Mouse (Mus musculus) embryonic facial prominence, embryonic 10.5 days (tissue): ENCODE results near the gene Slc8a1. TPM values are rescaled to one million over a fixed set of nuclear protein-coding genes. Genes with fewer than 3 reads are reported as not detected.

Source experiments
- DNase-seq: peaks from one replicate; pipeline ENCODE4 v3.0.0-alpha.2; 2017; ENCODE audit warnings: low spot score
- H3K27ac ChIP-seq: fragments of 300-500 bp; sonication (generic); replicated peaks from 2 replicates; pipeline ENCODE4 v1.5.1; 2016; ENCODE audit warnings: mild to moderate bottlenecking
- H3K27me3 ChIP-seq: fragments of 300-500 bp; sonication (generic); replicated peaks from 2 replicates; pipeline ENCODE4 v1.6.1; 2016; ENCODE audit warnings: low read depth, mild to moderate bottlenecking; ENCODE audit not compliant: poor library complexity, severe bottlenecking
- H3K36me3 ChIP-seq: fragments of 300-500 bp; sonication (generic); replicated peaks from 2 replicates; pipeline ENCODE4 v1.6.1; 2016; ENCODE audit warnings: mild to moderate bottlenecking, moderate library complexity
- H3K4me1 ChIP-seq: fragments of 300-500 bp; sonication (generic); 2 replicates; pipeline ENCODE4 v1.6.1; 2016
- H3K4me3 ChIP-seq: fragments of 300-500 bp; sonication (generic); 2 replicates; pipeline ENCODE4 v1.5.1; 2016; ENCODE audit warnings: mild to moderate bottlenecking, moderate library complexity
- H3K9me3 ChIP-seq: fragments of 300-500 bp; sonication (generic); 2 replicates; pipeline ENCODE4 v1.6.1; 2016; ENCODE audit warnings: mild to moderate bottlenecking
- WGBS: fragments of 180-500 bp; shearing (Covaris S2); methylation state at CpG from one replicate; pipeline ENCODE4 v1.1.7; 2016; 5-methylcytosine and 5-hydroxymethylcytosine counted together
- polyA plus RNA-seq: library from polyadenylated mRNA; unstranded; fragments of >200 nt; fragmentation: Nextera tagmentation; extraction: Ambion mirVana; gene quantifications from 2 replicates; pipeline ENCODE4 v1.2.1, GENCODE M21; 2016

Slc8a1 gene
- polyA plus RNA-seq, 1 experiment from 2014 or later = 2.1 TPM

DNA sequence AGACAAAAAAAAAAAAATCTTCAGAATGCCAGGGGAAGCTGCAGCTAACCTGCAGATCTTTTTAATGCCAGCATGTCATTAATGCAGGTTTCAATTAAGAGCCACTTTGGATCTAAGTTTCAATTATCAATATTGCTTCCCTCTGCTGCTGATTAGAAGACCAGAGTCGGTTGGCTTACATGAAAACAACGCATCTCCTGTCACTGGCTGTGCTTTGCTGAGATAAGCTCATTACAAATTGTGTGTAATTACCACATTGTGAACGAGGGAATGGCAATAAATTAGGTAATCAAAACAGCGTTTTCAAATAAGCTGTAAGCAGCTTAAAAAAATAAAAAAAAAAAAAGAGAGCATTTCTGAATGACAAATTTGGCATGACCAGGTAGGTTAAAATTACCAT, 258.4 kb downstream of the Slc8a1 start:
- Histone ChIP-seq H3K4me3 (no peak overlapping the region), H3K36me3 (no peaks in the 10 kb centered on the region), H3K27ac (no peak overlapping the region), H3K9me3 (no peaks in the 10 kb centered on the region), H3K27me3 (no peaks in the 10 kb centered on the region), H3K4me1 (peaks cover 12% of the 10 kb centered on the region)
- WGBS = 62% methylated on average over 4 of the region's 4 CpGs
- DNase-seq = no peak

DNA sequence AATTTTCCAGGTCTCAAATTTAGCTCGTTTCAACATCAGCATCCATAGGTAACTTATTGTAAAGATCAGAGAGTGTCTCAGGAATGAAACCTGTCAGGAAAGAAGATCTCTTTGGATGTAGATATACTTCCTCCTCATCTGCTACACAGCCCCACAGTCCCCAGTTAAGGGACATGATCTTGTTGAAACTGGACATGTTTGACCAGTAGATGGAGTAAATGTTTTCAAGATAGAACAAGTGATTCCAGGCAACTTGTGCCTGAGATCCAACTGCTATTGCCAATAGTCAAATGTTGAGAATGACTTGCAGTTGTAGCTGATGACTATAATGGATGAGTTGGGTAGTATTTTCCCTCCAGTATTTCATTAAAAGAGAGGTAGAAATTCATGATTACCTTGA, 260.8 kb downstream of the Slc8a1 start:
- no peak for DNase-seq
- no peaks in the 10 kb centered on the region for H3K36me3 ChIP-seq
- H3K27ac ChIP-seq = no peak overlapping the region
- no peaks in the 10 kb centered on the region for H3K27me3 ChIP-seq
- no peaks in the 10 kb centered on the region for H3K9me3 ChIP-seq
- WGBS = 81% methylated on average over 1 of the region's 1 CpGs
- H3K4me3 ChIP-seq = no peak overlapping the region
- peaks cover 12% of the 10 kb centered on the region for H3K4me1 ChIP-seq

DNA sequence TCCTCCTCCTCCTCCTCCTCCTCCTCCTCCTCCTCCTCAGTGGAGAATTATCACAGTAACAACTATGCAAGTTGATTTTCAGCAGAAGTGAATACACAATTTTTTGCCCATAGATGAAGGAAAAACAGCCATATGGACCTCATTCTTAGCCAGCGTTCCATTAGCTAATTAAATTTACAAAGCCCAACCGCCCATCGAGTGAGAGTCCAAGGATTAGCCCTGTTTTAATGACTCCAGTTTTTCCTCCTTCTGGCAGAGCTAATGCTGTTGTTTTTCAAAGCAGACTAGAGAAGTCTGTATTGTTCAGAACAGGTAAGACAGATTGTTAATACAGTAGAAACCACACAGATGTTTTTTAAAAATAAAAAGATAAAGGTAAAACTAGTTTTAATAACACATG, 264.8 kb downstream of the Slc8a1 start:
- 36% methylated on average over 3 of the region's 3 CpGs for WGBS

DNA sequence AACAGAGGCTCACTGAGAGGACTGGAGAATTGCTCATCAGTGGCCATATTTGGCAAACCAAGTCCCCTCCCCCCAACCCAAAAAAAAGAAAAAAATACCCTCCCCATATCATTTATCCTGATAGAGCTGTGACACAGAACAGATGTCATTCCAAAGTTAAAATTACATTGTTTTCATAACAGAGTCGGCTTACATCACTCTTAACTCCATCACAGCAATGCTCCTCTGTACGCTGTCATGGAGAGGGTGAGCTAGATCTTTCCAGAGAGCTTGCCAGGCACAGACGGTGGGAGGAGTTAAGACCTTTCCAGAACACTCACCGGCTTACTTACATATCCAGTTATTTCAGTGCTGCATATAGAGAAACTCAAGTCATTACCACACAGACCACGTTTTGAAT, 269.2 kb downstream of the Slc8a1 start:
- H3K4me3 ChIP-seq = no peak overlapping the region
- H3K4me1 ChIP-seq = peaks cover 5% of the 10 kb centered on the region; the same call in 1 of the 2 replicates
- no peaks in the 10 kb centered on the region for H3K27me3 ChIP-seq
- no peak overlapping the region for H3K27ac ChIP-seq
- no peak for DNase-seq
- no peaks in the 10 kb centered on the region for H3K9me3 ChIP-seq
- H3K36me3 ChIP-seq = no peaks in the 10 kb centered on the region
- 79% methylated on average over 5 of the region's 5 CpGs for WGBS

More for the DNA sequence above, 264.8 kb downstream of the Slc8a1 start:
- Histone ChIP-seq H3K27ac (no peak overlapping the region), H3K4me3 (no peak overlapping the region), H3K4me1 (peaks cover 5% of the 10 kb centered on the region; the same call in 1 of the 2 replicates), H3K9me3 (no peaks in the 10 kb centered on the region), H3K36me3 (no peaks in the 10 kb centered on the region), H3K27me3 (no peaks in the 10 kb centered on the region)
- DNase-seq = no peak

DNA sequence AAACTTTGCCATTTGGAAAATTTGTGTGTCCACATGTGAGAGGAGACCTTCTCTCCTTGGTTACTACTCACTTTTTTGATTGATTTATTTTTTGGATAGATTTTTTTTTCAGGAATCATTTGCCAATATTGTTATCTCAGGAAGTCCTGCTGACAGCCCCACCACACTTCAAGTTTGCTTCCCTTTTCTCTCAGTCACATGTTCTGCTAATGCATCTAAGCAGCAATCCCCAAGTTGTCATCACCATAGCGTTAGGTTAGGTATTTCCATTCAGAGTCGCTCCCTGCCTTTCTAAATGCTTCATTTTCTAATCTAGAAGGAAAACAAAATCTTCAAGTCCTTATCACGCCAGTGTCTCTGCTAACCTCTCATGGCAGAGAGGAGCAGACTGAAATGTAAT, 278.8 kb downstream of the Slc8a1 start:
- WGBS = 89% methylated on average over 3 of the region's 3 CpGs
- H3K4me1 ChIP-seq = no peaks in the 10 kb centered on the region
- H3K27ac ChIP-seq = no peak overlapping the region
- H3K9me3 ChIP-seq = no peaks in the 10 kb centered on the region
- DNase-seq = no peak
- H3K4me3 ChIP-seq = no peak overlapping the region
- no peaks in the 10 kb centered on the region for H3K36me3 ChIP-seq
- no peaks in the 10 kb centered on the region for H3K27me3 ChIP-seq

DNA sequence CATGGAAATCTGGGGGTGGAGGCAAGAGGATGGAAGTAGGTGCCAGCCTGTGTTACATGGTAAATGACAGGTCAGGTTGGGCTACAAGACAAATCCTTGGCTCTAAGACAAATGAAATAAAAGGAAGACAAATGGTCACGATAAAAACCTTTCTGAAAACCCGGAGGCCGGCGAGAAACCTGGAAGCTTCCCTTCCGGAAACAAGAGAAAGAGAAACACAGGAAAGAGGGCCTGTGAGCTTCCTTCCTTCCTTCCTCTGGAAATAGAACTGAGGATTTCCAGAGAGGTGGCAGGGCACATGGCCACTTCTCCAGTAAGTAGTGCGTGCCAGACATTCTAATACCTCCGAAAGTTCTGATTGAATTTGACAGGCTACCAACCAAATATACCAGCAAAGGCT, 282.2 kb downstream of the Slc8a1 start:
- 88% methylated on average over 7 of the region's 7 CpGs for WGBS
- DNase-seq = no peak
- H3K27me3 ChIP-seq = no peaks in the 10 kb centered on the region
- no peak overlapping the region for H3K27ac ChIP-seq
- no peaks in the 10 kb centered on the region for H3K36me3 ChIP-seq
- no peak overlapping the region for H3K4me3 ChIP-seq
- no peaks in the 10 kb centered on the region for H3K4me1 ChIP-seq
- no peaks in the 10 kb centered on the region for H3K9me3 ChIP-seq

DNA sequence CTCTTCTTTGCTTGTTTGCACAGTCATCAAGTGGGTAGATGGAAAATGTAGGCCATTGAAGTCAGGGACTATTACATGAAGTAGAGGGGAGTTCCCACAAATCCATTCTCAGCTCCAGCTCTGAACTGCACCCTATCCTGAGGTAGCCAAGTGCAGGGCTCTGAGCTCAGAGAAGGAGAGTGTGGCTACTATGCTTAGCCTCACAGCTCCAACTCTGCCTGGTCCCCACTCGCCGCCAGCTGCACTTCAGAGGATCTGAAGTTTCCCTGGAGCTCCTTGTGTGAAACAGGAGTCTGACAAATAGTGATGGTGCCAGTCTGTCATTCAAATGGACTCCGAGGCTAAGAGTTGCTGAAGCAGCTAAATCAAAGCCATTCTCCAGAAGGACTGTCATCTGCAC, 282.9 kb downstream of the Slc8a1 start:
- Histone ChIP-seq H3K36me3 (no peaks in the 10 kb centered on the region), H3K27me3 (no peaks in the 10 kb centered on the region), H3K27ac (no peak overlapping the region), H3K4me3 (no peak overlapping the region), H3K4me1 (no peaks in the 10 kb centered on the region), H3K9me3 (no peaks in the 10 kb centered on the region)
- WGBS = 65% methylated on average over 3 of the region's 3 CpGs
- DNase-seq = no peak

DNA sequence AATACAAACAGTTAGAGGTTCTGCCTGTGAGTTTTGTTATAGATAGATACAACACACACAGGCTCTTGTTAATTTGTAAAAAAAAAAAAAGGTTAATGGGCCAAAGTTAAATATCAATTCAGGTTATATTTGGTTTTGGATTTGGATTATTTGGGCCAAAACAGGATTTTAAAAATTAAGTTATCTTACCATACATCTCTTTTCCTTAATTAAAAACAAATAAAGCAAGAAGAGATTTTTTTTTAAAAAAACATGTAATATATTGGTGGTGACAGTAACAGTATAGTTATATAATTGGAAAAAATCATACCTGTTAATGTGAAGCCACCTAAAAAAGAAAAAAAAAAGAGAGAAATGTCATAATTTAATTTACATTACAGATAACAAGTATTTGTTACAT, 296.7 kb downstream of the Slc8a1 start, which contains the start of gene Gm11096:
TSS of gene Gm11096 (plus strand) at position 301 of the 400 bp plus-strand sequence.
- no peak within 1 kb of the TSS for H3K27ac ChIP-seq
- H3K36me3 ChIP-seq = no peaks in the 10 kb centered on the region
- H3K27me3 ChIP-seq = no peaks in the 10 kb centered on the region
- H3K4me1 ChIP-seq = no peaks in the 10 kb centered on the region
- no peak within 1 kb of the TSS for H3K4me3 ChIP-seq
- no peak for DNase-seq
- H3K9me3 ChIP-seq = no peaks in the 10 kb centered on the region

DNA sequence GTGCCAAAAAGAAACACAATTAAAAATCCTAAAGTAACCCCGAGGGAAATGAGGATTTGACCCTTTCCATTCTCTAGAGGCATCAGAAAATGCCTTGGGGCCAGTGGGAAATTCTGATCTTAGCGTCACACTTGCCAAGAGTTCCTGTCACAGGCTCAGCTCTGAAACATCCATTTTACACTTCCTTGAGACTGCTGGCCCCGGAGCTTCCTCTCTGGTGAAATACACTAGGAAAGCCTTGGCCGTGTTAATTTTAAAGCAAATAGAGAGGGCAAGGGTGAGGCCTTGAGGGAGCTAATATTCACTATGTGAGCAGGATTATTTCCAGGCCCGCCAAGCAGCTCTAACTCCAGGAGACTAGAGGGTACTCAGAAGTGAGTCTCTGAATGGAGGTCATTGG, 305.0 kb downstream of the Slc8a1 start:
- WGBS = 32% methylated on average over 5 of the region's 5 CpGs
- H3K4me1 ChIP-seq = peaks cover 21% of the 10 kb centered on the region
- peak; percentile 49 for DNase-seq
- peaks cover 6% of the 10 kb centered on the region for H3K27me3 ChIP-seq
- no peaks in the 10 kb centered on the region for H3K36me3 ChIP-seq
- no peak overlapping the region for H3K27ac ChIP-seq
- no peak overlapping the region for H3K4me3 ChIP-seq
- no peaks in the 10 kb centered on the region for H3K9me3 ChIP-seq

DNA sequence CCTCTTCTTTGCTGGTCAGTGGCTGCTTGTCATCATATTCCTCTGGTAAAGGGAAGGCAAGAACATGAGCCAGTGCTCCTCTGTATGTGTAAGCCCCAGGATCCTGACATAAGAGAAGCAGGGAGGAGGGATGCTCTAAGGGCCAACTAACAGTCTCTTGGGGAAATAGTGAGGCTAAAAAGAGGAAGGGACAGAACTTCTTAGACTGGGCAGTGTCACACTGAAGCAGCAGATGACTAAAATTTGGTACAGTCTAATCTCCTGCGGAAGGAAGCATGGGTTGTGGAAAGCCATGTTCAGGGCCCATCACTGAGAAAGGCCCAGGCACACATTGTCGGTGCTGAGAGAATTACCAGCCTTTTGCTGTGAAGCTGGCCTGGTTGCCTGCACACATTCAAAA, 305.4 kb downstream of the Slc8a1 start:
- DNase-seq = no peak
- H3K36me3 ChIP-seq = no peaks in the 10 kb centered on the region
- H3K9me3 ChIP-seq = no peaks in the 10 kb centered on the region
- peaks cover 25% of the 10 kb centered on the region for H3K4me1 ChIP-seq
- 66% methylated on average over 2 of the region's 2 CpGs for WGBS
- no peak overlapping the region for H3K27ac ChIP-seq
- H3K27me3 ChIP-seq = peaks cover 6% of the 10 kb centered on the region
- H3K4me3 ChIP-seq = no peak overlapping the region

DNA sequence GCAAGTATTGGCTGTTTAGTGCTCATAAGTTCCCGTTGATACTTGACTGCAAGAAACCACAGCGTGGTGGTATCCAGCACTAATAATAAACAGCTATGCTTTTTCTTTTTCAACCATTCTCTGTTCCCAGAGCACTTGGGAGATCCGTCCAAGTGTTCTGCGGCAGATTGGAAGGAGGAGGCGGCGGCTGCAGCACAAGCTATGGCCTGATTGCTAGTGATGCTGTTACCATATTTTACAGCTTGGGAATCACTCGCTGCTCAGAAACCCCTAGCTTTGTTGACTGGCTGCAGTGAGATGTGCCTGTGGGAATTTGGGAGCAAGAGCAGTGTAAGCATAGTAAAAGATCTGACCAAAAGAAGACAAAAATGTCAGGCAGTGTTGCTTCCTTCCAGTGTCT, 310.9 kb downstream of the Slc8a1 start:
- Histone ChIP-seq H3K4me3 (no peak overlapping the region), H3K4me1 (peaks cover 16% of the 10 kb centered on the region), H3K27me3 (peaks cover 10% of the 10 kb centered on the region; the same call in 1 of the 2 replicates), H3K9me3 (no peaks in the 10 kb centered on the region), H3K27ac (no peak overlapping the region), H3K36me3 (no peaks in the 10 kb centered on the region)
- DNase-seq = no peak
- 88% methylated on average over 7 of the region's 7 CpGs for WGBS

DNA sequence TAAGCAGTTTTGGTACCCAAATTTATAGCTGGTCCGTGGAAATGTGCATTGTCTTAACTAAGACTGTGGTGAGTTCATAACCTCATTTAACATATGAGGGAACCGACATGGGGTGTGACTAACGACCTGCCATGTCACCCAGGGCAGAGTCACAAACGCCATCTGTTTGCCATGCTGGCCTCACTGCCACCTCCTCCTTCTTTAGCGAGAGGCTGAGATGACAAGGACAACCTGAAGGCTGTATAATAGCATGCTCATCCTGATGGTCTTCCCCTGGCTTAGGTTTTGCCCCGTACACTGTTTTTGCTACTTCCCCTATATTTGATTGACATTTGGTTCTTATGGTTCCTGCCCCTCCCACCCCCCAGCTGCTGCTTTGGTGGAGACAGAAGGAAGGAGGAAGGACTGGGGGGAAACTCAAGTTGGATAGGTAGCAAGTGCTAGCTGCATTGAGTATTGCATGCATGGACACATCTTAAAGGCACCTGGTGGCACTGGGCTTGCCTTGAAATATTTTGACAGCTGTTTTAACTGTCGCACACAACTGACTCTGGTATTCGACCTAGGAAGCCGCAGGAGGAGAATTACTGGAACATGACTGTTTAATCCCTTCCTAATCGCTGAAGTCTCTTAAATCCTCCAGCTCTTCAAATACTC, 313.8 kb downstream of the Slc8a1 start:
- H3K27ac ChIP-seq = no peak overlapping the region
- WGBS = 55% methylated on average over 10 of the region's 10 CpGs
- DNase-seq = peak; percentile 10
- no peaks in the 10 kb centered on the region for H3K36me3 ChIP-seq
- H3K9me3 ChIP-seq = no peaks in the 10 kb centered on the region
- no peak overlapping the region for H3K4me3 ChIP-seq
- H3K4me1 ChIP-seq = peaks cover 16% of the 10 kb centered on the region
- H3K27me3 ChIP-seq = 0 out of 2 replicates have a peak, but pooled peaks cover 7% of the 10 kb centered on the region

DNA sequence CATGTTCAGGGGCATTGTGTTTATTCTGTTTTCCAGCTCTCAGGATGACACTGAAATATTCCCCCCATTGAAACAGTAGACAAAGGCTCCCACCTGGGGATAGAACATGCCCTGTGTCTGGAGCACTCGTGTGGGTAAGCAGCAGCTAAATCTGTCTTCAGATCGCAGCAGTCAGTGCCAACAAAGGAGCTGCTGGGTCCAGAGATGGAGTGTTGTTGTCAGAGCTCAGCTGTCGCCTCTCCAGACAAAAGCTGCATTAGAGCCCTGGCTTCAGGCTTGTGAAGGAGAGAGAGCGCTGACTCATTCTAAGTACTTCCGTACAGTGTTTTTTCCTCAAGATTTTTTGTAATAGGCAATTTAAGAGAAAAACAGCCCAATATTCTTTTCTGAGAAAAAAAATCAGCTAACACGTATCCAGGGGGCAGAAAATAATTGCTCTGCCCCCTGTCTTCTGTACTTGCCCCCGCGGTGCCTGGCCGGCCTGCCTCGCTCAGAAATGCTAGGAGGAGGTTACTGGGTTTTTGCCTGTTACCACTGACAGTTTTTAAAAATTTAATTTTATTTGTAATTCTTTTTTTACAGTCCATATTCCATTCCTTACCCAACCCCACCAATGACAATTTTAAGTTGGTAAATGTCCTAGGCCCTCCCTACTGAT, 318.2 kb downstream of the Slc8a1 start:
- Histone ChIP-seq H3K9me3 (no peaks in the 10 kb centered on the region), H3K27ac (no peak overlapping the region), H3K4me1 (peaks cover 7% of the 10 kb centered on the region), H3K27me3 (no peaks in the 10 kb centered on the region), H3K36me3 (no peaks in the 10 kb centered on the region), H3K4me3 (no peak overlapping the region)
- peak; percentile 15 for DNase-seq
- 74% methylated on average over 10 of the region's 10 CpGs for WGBS
